Mouse (Mus musculus): ENCODE measurements around the gene Gm7714. TPM values are rescaled to one million over a fixed set of nuclear protein-coding genes. Genes with fewer than 3 reads are reported as not detected.

Gene Gm7714
- not detected for polyA plus RNA-seq (2012; fragmentation: generic; extraction: Trizol)

GRCm38 (mm10) chr5:88268619-88269018 lies at the start of gene Gm7714:
Gm7714 (plus strand) TSS chr5:88268919.

GRCm38 (mm10) chr5:88317012-88317411 lies 48.3 kb downstream of the Gm7714 start, which contains the start of gene Prol1:
Prol1 (plus strand) TSS chr5:88317312.

Other genes starting within 250 kb of the Gm7714 start
- not detected for gene Smr2, start 182.4 kb upstream of the Gm7714 start, polyA plus RNA-seq (2012; fragmentation: generic; extraction: Trizol)
- gene Gm11116, start 157.4 kb upstream of the Gm7714 start, polyA plus RNA-seq (2012; fragmentation: generic; extraction: Trizol) = not detected
- not detected for gene Gm11115, start 114.8 kb upstream of the Gm7714 start, polyA plus RNA-seq (2012; fragmentation: generic; extraction: Trizol)
- not detected for gene Prol1, start 48.4 kb downstream of the Gm7714 start, polyA plus RNA-seq (2012; fragmentation: generic; extraction: Trizol)
- gene Amtn, start 107.2 kb downstream of the Gm7714 start, polyA plus RNA-seq (2012; fragmentation: generic; extraction: Trizol) = not detected
- not detected for gene Ambn, start 187.1 kb downstream of the Gm7714 start, polyA plus RNA-seq (2012; fragmentation: generic; extraction: Trizol)
- not detected for gene Enam, start 219.1 kb downstream of the Gm7714 start, polyA plus RNA-seq (2012; fragmentation: generic; extraction: Trizol)

All from C3H10T1/2 (cell line).